Mouse (Mus musculus) liver, postnatal 0 days (tissue): Measurements from ENCODE around the gene Natd1.

Experiments used
- CTCF ChIP-seq: sonication (generic); IDR thresholded peaks from 2 replicates; pipeline ENCODE4 v1.5.1; 2016; ENCODE audit warnings: antibody characterized with exemption, low read depth
- EP300 ChIP-seq: IDR thresholded peaks from 2 replicates; pipeline ENCODE4 v1.6.1; 2016; ENCODE audit warnings: antibody characterized with exemption, low read depth, mild to moderate bottlenecking

GRCm38 (mm10) chr11:60951896-60952295 is 37.3 kb upstream of the Natd1 start:
- TF ChIP-seq EP300 (no peak), CTCF (no peak)
